Mouse (Mus musculus) frontal cortex, adult (tissue): ENCODE measurements at regions not wholly inside any gene's neighbourhood (a gene's known extent, or its start where the extent isn't known, plus 50 kb on each side); places are given as distances from the start of the nearest gene placed in this dataset.

Source experiments
- ATAC-seq: cut with Nextera tagmentation; 2 replicates; pipeline ENCODE4 v1.9.2; 2017; ENCODE audit warnings: mild to moderate bottlenecking, moderate library complexity, mixed read lengths; ENCODE audit not compliant: low TSS enrichment

DNA sequence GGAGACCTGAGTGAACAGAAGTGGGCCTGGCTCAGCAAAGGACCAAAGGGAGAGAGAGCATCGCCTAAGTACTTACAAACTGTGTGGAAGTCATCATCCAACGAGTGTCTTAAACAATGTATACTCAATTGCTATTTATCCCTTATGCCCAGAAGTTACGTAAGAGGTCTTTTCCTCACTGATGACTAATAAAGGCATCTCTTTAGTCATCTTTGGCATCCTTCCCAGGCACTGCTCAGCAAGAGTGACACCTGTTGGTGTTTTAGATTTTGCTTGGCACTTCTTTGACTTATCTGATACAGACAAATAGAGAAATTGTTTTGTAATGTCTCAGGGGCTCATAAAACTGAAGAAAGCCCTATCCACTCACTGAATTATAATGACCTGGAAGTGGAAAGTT lies 59.4 kb upstream of the Cenpw start:
- ATAC-seq, result no peak

DNA sequence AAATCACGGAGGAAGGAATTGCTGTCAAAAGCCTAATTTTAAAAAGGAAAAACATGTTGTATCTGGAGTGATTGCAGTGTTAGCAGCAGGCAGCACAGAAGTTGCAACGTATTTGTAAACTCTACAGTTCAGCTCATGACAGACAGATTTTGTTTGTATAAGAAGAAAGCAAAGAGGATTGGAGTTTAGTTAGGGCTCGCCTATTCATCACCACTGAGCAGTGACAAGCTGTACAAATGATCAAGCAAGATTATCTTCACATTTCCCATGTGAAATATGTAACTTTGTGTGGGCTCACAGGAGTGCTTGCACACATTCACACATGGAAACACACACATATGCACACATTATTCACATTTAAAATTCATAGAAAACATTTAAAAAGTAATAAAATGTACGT lies 57.5 kb upstream of the Cenpw start:
- ATAC-seq, result no peak
